Mouse (Mus musculus) macrophage (primary cell): ENCODE data around the gene Mcm6. TPM values are rescaled to one million over a fixed set of nuclear protein-coding genes. Genes with fewer than 3 reads are reported as not detected.

ENCODE experiments used
- H3K27ac ChIP-seq: fragments of 350-480 bp; formaldehyde crosslinking; 2 replicates; pipeline ENCODE4 v1.9.0; 2021
- H3K36me3 ChIP-seq: fragments of 350-480 bp; formaldehyde crosslinking; 2 replicates; pipeline ENCODE4 v1.9.0; 2021; ENCODE audit errors: inconsistent target
- H3K4me3 ChIP-seq: fragments of 350-480 bp; formaldehyde crosslinking; 2 replicates; pipeline ENCODE4 v1.9.0; 2021; ENCODE audit errors: inconsistent target
- H3K79me2 ChIP-seq: fragments of 350-480 bp; formaldehyde crosslinking; 2 replicates; pipeline ENCODE4 v1.9.0; 2021; ENCODE audit errors: inconsistent target
- WGBS: methylation state at CpG from one replicate; pipeline ENCODE4 v1.1.7; 2026; ENCODE audit warnings: inconsistent platforms; ENCODE audit not compliant: missing documents; 5-methylcytosine and 5-hydroxymethylcytosine counted together
- polyA plus RNA-seq: library from polyadenylated mRNA; stranded (reverse); fragments of 250-400 nt; gene quantifications from 3 replicates; pipeline ENCODE4 v1.2.4, GENCODE M21; 2018; ENCODE audit warnings: inconsistent platforms

Mcm6 gene
- polyA plus RNA-seq, 1 experiment from 2014 or later: 54.1 TPM

GRCm38 (mm10) chr1:128303900-128304299 is 55.6 kb downstream of the Mcm6 start:
- H3K79me2 ChIP-seq: no peaks in the 10 kb centered on the region
- no peaks in the 10 kb centered on the region for H3K36me3 ChIP-seq
- no peak overlapping the region for H3K4me3 ChIP-seq
- WGBS: 96% methylated on average over 16 of the region's 16 CpGs
- H3K27ac ChIP-seq: no peak overlapping the region

GRCm38 (mm10) chr1:128295717-128296528 is 63.5 kb downstream of the Mcm6 start:
- 91% methylated on average over 5 of the region's 5 CpGs for WGBS
- Histone ChIP-seq H3K27ac (no peak overlapping the region), H3K4me3 (no peak overlapping the region)

GRCm38 (mm10) chr1:128295296-128295695 is 64.2 kb downstream of the Mcm6 start:
- H3K4me3 ChIP-seq: no peak overlapping the region
- no peaks in the 10 kb centered on the region for H3K36me3 ChIP-seq
- 94% methylated on average over 7 of the region's 8 CpGs for WGBS
- no peaks in the 10 kb centered on the region for H3K79me2 ChIP-seq
- no peak overlapping the region for H3K27ac ChIP-seq

More at GRCm38 (mm10) chr1:128295717-128296528, 63.5 kb downstream of the Mcm6 start:
- H3K79me2 ChIP-seq: no peaks in the 10 kb centered on the region
- H3K36me3 ChIP-seq: no peaks in the 10 kb centered on the region

GRCm38 (mm10) chr1:128293524-128293923 is 65.9 kb downstream of the Mcm6 start:
- 95% methylated on average over 12 of the region's 12 CpGs for WGBS
- no peak overlapping the region for H3K27ac ChIP-seq
- H3K79me2 ChIP-seq: no peaks in the 10 kb centered on the region
- H3K4me3 ChIP-seq: no peak overlapping the region
- H3K36me3 ChIP-seq: no peaks in the 10 kb centered on the region

- Histone ChIP-seq H3K4me3 (no peak overlapping the region), H3K79me2 (no peaks in the 10 kb centered on the region)
- 94% methylated on average over 5 of the region's 5 CpGs for WGBS
Measured at GRCm38 (mm10) chr1:128290295-128290694, 69.2 kb downstream of the Mcm6 start.

GRCm38 (mm10) chr1:128285136-128285535 is 74.3 kb downstream of the Mcm6 start:
- 0 out of 2 replicates have a peak, but pooled peaks cover under 1% of the 10 kb centered on the region for H3K36me3 ChIP-seq
- 95% methylated on average over 9 of the region's 9 CpGs for WGBS
- no peak overlapping the region for H3K4me3 ChIP-seq
- no peak overlapping the region for H3K27ac ChIP-seq
- H3K79me2 ChIP-seq: no peaks in the 10 kb centered on the region

More at GRCm38 (mm10) chr1:128290295-128290694, 69.2 kb downstream of the Mcm6 start:
- no peaks in the 10 kb centered on the region for H3K36me3 ChIP-seq
- no peak overlapping the region for H3K27ac ChIP-seq

GRCm38 (mm10) chr1:128284157-128284690 is 75.2 kb downstream of the Mcm6 start:
- no peak overlapping the region for H3K27ac ChIP-seq
- no peaks in the 10 kb centered on the region for H3K79me2 ChIP-seq
- H3K36me3 ChIP-seq: peaks cover 10% of the 10 kb centered on the region
- WGBS: 81% methylated on average over 8 of the region's 8 CpGs
- H3K4me3 ChIP-seq: no peak overlapping the region

GRCm38 (mm10) chr1:128282924-128283323 is 76.5 kb downstream of the Mcm6 start:
- Histone ChIP-seq H3K4me3 (no peak overlapping the region), H3K79me2 (no peaks in the 10 kb centered on the region), H3K27ac (no peak overlapping the region), H3K36me3 (peaks cover 23% of the 10 kb centered on the region)
- 95% methylated on average over 3 of the region's 3 CpGs for WGBS

GRCm38 (mm10) chr1:128281753-128282152 is 77.7 kb downstream of the Mcm6 start:
- no peak overlapping the region for H3K27ac ChIP-seq
- 93% methylated on average over 3 of the region's 3 CpGs for WGBS
- no peaks in the 10 kb centered on the region for H3K79me2 ChIP-seq
- peaks cover 33% of the 10 kb centered on the region for H3K36me3 ChIP-seq
- H3K4me3 ChIP-seq: no peak overlapping the region

Other genes starting within 250 kb of the Mcm6 start
- 50.7 to 81.1 TPM (median 51.1 TPM) in 3 replicates for gene Ubxn4, start 115.7 kb downstream of the Mcm6 start, polyA plus RNA-seq
- 0.10 TPM in 1 of 3 replicates, not detected in the others for gene Lct, start 31.3 kb downstream of the Mcm6 start, polyA plus RNA-seq
- 51.7 to 126 TPM (median 88.1 TPM) in 3 replicates for gene Dars, start 57.7 kb upstream of the Mcm6 start, polyA plus RNA-seq
- 35.9 to 179 TPM (median 91.9 TPM) in 3 replicates for gene Cxcr4, start 232.6 kb upstream of the Mcm6 start, polyA plus RNA-seq